In the genomic region with DNA sequence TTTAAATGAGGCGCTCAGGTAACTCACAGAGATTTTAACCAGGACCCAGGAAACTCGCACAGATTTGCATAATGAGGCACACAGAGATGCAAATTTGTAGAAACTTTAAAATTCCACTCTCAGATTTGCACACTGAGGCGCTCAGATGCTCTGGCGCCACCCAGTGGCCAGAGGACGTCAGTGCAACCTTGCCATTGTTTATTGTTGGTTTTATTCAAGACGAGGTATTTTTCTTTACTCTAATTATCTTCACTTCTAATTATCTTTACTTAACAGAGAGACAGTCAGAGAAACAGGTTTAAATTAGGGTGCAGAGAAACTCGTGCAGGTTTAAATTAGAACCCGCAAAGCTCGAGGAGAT, we compare ENCODE assay signal across 8 mouse cellular contexts. TPM values are rescaled to one million over a fixed set of nuclear protein-coding genes. Genes with fewer than 3 reads are reported as not detected.
DNase-seq lines count a peak whose midpoint lies in the region; ATAC-seq and TF ChIP-seq lines count a peak whose summit lies in the region.
"Not testable (repeated sequence)": the region's sequence is repeated elsewhere in the genome, so short reads cannot be mapped to it uniquely, and the experiment has no call there.

No protein-coding gene starts in this region.

- H3K4me1 ChIP-seq in forebrain, embryonic 15.5 days = not testable (repeated sequence)

- H3K4me2 ChIP-seq in forebrain, embryonic 15.5 days (replicated peaks) = not testable (repeated sequence)

- CTCF ChIA-PET in Patski (lab: Charles Lee) = not testable (repeated sequence)

- 46% methylated on average over 9 of the region's 9 CpGs for WGBS in forebrain, embryonic 15.5 days

- not testable (repeated sequence) for H3K27me3 ChIP-seq in Patski; forebrain, embryonic 15.5 days

- H3K36me3 ChIP-seq in forebrain, embryonic 15.5 days = peaks cover 32% of the 10 kb centered on the region

- H3K9ac ChIP-seq in forebrain, embryonic 15.5 days (replicated peaks) = not testable (repeated sequence)

- TF ChIP-seq CTCF in Patski (IDR thresholded peaks at IDR 0.05) = not testable (repeated sequence)

- POLR2A ChIA-PET in Patski (lab: Charles Lee) = not testable (repeated sequence)

- H3K27ac ChIP-seq in forebrain, embryonic 15.5 days (replicated peaks) = peak overlapping the region; percentile 37

- in situ Hi-C loops in Patski (cut with MboI; ENCODE audit: low pct_unique_long_range_greater_than_20kb) = not testable (repeated sequence)

- H3K4me3 ChIP-seq in forebrain, embryonic 15.5 days = not testable (repeated sequence)

- peaks cover 22% of the 10 kb centered on the region for H3K9me3 ChIP-seq in forebrain, embryonic 15.5 days

- DNase-seq in Patski (ENCODE audit: low read depth, low spot score) = not testable (repeated sequence)
- peak; percentile 75 for DNase-seq in cerebellum, adult 9-10 months
- peak; percentile 88 to 90 for DNase-seq in layer of hippocampus, postnatal 10 days (ENCODE audit: low spot score in 2 of 2)
- DNase-seq in mesoderm, embryonic 11.5 days (ENCODE audit: low read depth, low spot score) = peak; percentile 97
- DNase-seq in right cerebral cortex, postnatal 14 days = peak; percentile 45
- peak; percentile 80 for DNase-seq in urinary bladder, postnatal 14 days (ENCODE audit: low spot score)

- ATAC-seq in Patski = peak; percentile 9
- ATAC-seq in forebrain, embryonic 15.5 days (replicated peaks) = not testable (repeated sequence)
- ATAC-seq in hematopoietic stem cell, adult 5-6 weeks (replicated peaks in 1 of 2; ENCODE audit: insufficient read depth in 1 of 2, low FRiP score in 2 of 2, low TSS enrichment in 1 of 2, low read depth in 1 of 2, poor library complexity in 2 of 2, severe bottlenecking in 2 of 2) = peak; percentile 12 to 25; a peak in 3 of 4 replicates

RNA-seq across cellular contexts. Expression of a gene that starts 11.2 kb away (rescaled TPM):
- 110 TPM for polyA plus RNA-seq in Patski (2021)
- polyA plus RNA-seq in forebrain, embryonic 15.5 days (2015; fragmentation: Nextera tagmentation; extraction: Ambion mirVana) = 189 and 242 TPM in 2 replicates
- 167 and 207 TPM in 2 replicates for total RNA-seq in hematopoietic stem cell, adult 5-6 weeks (2017)
- 100 to 1,000 TPM; 327 to 366 TPM for total RNA-seq in layer of hippocampus, postnatal 10 days (2021)
